In the genomic region with DNA sequence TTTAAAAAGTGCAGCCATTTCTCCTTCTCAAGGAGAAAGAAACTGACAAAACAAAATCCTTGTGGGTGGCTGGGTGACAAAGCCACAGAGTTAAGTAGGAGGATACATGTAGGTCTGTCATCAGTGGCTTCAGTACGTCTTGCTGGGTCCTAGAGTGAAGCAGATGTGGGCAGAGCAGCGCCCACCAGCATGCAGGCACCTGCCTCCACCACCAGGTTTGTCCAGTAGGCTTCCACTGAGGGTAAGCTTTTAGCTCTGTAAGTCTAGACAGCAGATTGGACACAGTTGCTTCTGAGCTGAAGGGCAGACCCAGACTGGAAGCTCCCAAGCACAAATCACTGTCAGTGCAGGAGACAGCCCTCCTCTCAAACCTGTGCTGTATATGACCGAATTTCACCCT, we compare ENCODE assay signal across 22 mouse cellular contexts. TPM values are rescaled to one million over a fixed set of nuclear protein-coding genes. Genes with fewer than 3 reads are reported as not detected.
DNase-seq lines count a peak whose midpoint lies in the region; ATAC-seq and TF ChIP-seq lines count a peak whose summit lies in the region.
"Had no signal": no experiment of that assay in that cellular context is flagged by ENCODE, and none has a peak within 500 bp of the region (broad histone marks: within the 10 kb centered on the region; RNA-seq: fewer than 3 reads in every experiment).

No protein-coding gene starts in this region.

- H3K27me3 ChIP-seq in hindbrain, postnatal 0 days (ENCODE audit: insufficient read depth, low read length), result no peaks in the 10 kb centered on the region
- no peaks in the 10 kb centered on the region for H3K27me3 ChIP-seq in hindbrain, embryonic 16.5 days (replicated peaks; ENCODE audit: control insufficient read depth, insufficient read depth, low read length)
- H3K27me3 ChIP-seq in lung, embryonic 14.5 days (ENCODE audit: insufficient read depth, low read length), result no peaks in the 10 kb centered on the region
- H3K27me3 ChIP-seq in cerebellum, adult 2 months (ENCODE audit: control insufficient read depth, insufficient read depth, low read length), result no peaks in the 10 kb centered on the region
- H3K27me3 ChIP-seq: heart, embryonic 12.5 days; hindbrain, embryonic 13.5 days; limb, embryonic 12.5 days; liver, embryonic 12.5 days; megakaryocyte, embryonic 14.5 days; neural tube, embryonic 12.5 days had no signal

- no peaks in the 10 kb centered on the region for H3K9me3 ChIP-seq in hindbrain, postnatal 0 days (ENCODE audit: low read length)
- H3K9me3 ChIP-seq in hindbrain, embryonic 16.5 days (ENCODE audit: control insufficient read depth, low read length), result no peaks in the 10 kb centered on the region
- H3K9me3 ChIP-seq in lung, embryonic 14.5 days (ENCODE audit: low read depth, low read length), result no peaks in the 10 kb centered on the region
- H3K9me3 ChIP-seq: heart, embryonic 12.5 days; hindbrain, embryonic 13.5 days; limb, embryonic 12.5 days; liver, embryonic 12.5 days; megakaryocyte, embryonic 14.5 days; neural tube, embryonic 12.5 days had no signal

- no peak overlapping the region for H3K4me2 ChIP-seq in hindbrain, postnatal 0 days (ENCODE audit: low read depth, low read length)
- no peak overlapping the region for H3K4me2 ChIP-seq in hindbrain, embryonic 16.5 days (ENCODE audit: low read length)
- H3K4me2 ChIP-seq in lung, embryonic 14.5 days, result no peak overlapping the region
- H3K4me2 ChIP-seq: heart, embryonic 12.5 days; hindbrain, embryonic 13.5 days; limb, embryonic 12.5 days; liver, embryonic 12.5 days; neural tube, embryonic 12.5 days had no signal

- TF ChIP-seq CTCF in hindbrain, postnatal 0 days (IDR thresholded peaks at IDR 0.05; ENCODE audit: low read depth), result peak; percentile 31
- TF ChIP-seq CTCF in lung, embryonic 14.5 days (IDR thresholded peaks at IDR 0.05; ENCODE audit: low read depth), result 0 out of 2 replicates have a peak, but pooled peaks have one; percentile 5
- TF ChIP-seq CTCF in lung, adult 2 months (IDR thresholded peaks at IDR 0.05; ENCODE audit: insufficient read depth, low read length), result no peak
- no peak for TF ChIP-seq CTCF in cerebellum, adult 2 months (IDR thresholded peaks at IDR 0.05; ENCODE audit: borderline replicate concordance, insufficient read depth, low read depth, low read length)

- peaks cover 6% of the 10 kb centered on the region; the same call in 1 of the 2 replicates for H3K36me3 ChIP-seq in hindbrain, postnatal 0 days (ENCODE audit: insufficient read depth, low read length)
- peaks cover 8% of the 10 kb centered on the region for H3K36me3 ChIP-seq in hindbrain, embryonic 16.5 days (ENCODE audit: control insufficient read depth, insufficient read depth, low read length)
- H3K36me3 ChIP-seq in lung, embryonic 14.5 days (ENCODE audit: insufficient read depth), result peaks cover 14% of the 10 kb centered on the region

- H3K27ac ChIP-seq in hindbrain, postnatal 0 days, result no peak overlapping the region
- no peak overlapping the region for H3K27ac ChIP-seq in hindbrain, embryonic 16.5 days (ENCODE audit: low read depth, low read length)
- H3K27ac ChIP-seq in lung, embryonic 14.5 days (ENCODE audit: low read depth), result no peak overlapping the region
- H3K27ac ChIP-seq in cerebellum, adult 2 months (ENCODE audit: insufficient read depth, low read length), result no peak overlapping the region
- H3K27ac ChIP-seq: hindbrain, embryonic 13.5 days; limb, embryonic 12.5 days; liver, embryonic 12.5 days; neural tube, embryonic 12.5 days had no signal

- no peak overlapping the region for H3K9ac ChIP-seq in hindbrain, postnatal 0 days (replicated peaks; ENCODE audit: low read length)
- no peak overlapping the region for H3K9ac ChIP-seq in hindbrain, embryonic 16.5 days (ENCODE audit: low read depth, low read length)
- H3K9ac ChIP-seq in lung, embryonic 14.5 days, result no peak overlapping the region
- H3K9ac ChIP-seq: forebrain, postnatal 0 days; heart, embryonic 12.5 days; hindbrain, embryonic 13.5 days; limb, embryonic 12.5 days; liver, embryonic 12.5 days; neural tube, embryonic 12.5 days had no signal

- H3K4me3 ChIP-seq in hindbrain, postnatal 0 days (ENCODE audit: low read length), result no peak overlapping the region
- H3K4me3 ChIP-seq in hindbrain, embryonic 16.5 days (ENCODE audit: low read length), result no peak overlapping the region
- H3K4me3 ChIP-seq in lung, embryonic 14.5 days (ENCODE audit: low read depth, low read length), result no peak overlapping the region
- no peak overlapping the region for H3K4me3 ChIP-seq in lung, adult 2 months (replicated peaks; ENCODE audit: extremely low read depth, low read depth, low read length)
- no peak overlapping the region for H3K4me3 ChIP-seq in cerebellum, adult 2 months (replicated peaks; ENCODE audit: insufficient read depth, low read depth, low read length)
- H3K4me3 ChIP-seq: heart, embryonic 12.5 days; hindbrain, embryonic 13.5 days; limb, embryonic 12.5 days; liver, embryonic 12.5 days; neural tube, embryonic 12.5 days had no signal

- ATAC-seq in hindbrain, postnatal 0 days, result peak; percentile 47; the same call in 1 of the 2 replicates
- no peak for ATAC-seq in hindbrain, embryonic 16.5 days
- no peak for ATAC-seq in lung, embryonic 14.5 days (ENCODE audit: insufficient read depth)
- peak; percentile 56; the same call in 1 of the 2 replicates for ATAC-seq in megakaryocyte progenitor cell, adult 5-6 weeks (replicated peaks; ENCODE audit: poor library complexity)
- ATAC-seq: forebrain, postnatal 0 days; liver, embryonic 12.5 days had no signal

- no peak for TF ChIP-seq POLR2A in lung, adult 2 months (IDR thresholded peaks at IDR 0.05; ENCODE audit: borderline replicate concordance, extremely low read depth, low read depth, low read length)
- TF ChIP-seq POLR2A in cerebellum, adult 2 months (IDR thresholded peaks at IDR 0.05; ENCODE audit: borderline replicate concordance, insufficient read depth, low read length), result no peak

- WGBS in hindbrain, postnatal 0 days, result 72% methylated on average over 3 of the region's 3 CpGs
- WGBS in hindbrain, embryonic 16.5 days, result 70% methylated on average over 3 of the region's 3 CpGs
- WGBS in lung, embryonic 14.5 days, result 60% methylated on average over 3 of the region's 3 CpGs
- WGBS in lung, adult 2 months, result 78% methylated on average over 3 of the region's 3 CpGs
- WGBS in cerebellum, adult 2 months, result 84% methylated on average over 3 of the region's 3 CpGs

- DNase-seq in hindbrain, postnatal 0 days (ENCODE audit: low spot score), result no peak
- DNase-seq in lung, embryonic 14.5 days, result no peak
- no peak for DNase-seq in lung, adult 2 months
- DNase-seq in ES-CJ7 (ENCODE audit: low read depth, low spot score), result peak; percentile 70
- DNase-seq in cerebellum, adult 2 months, result no peak
- DNase-seq in cerebellum, postnatal 36 days, result no peak
- DNase-seq: cerebellum, postnatal 10 days; forebrain, postnatal 0 days; heart, postnatal 14 days; kidney, adult 18-20 months; kidney, postnatal 25 days; layer of hippocampus, adult 9-11 months; lung, postnatal 10 days; spleen, adult 18-20 months had no signal

- no peaks in the 10 kb centered on the region for H3K4me1 ChIP-seq in hindbrain, postnatal 0 days (ENCODE audit: insufficient read depth, low read length)
- no peaks in the 10 kb centered on the region for H3K4me1 ChIP-seq in hindbrain, embryonic 16.5 days (ENCODE audit: control insufficient read depth, insufficient read depth, low read depth, low read length)
- no peaks in the 10 kb centered on the region for H3K4me1 ChIP-seq in lung, embryonic 14.5 days (ENCODE audit: insufficient read depth)
- no peaks in the 10 kb centered on the region for H3K4me1 ChIP-seq in lung, adult 2 months (ENCODE audit: control insufficient read depth, insufficient read depth, low read length)
- H3K4me1 ChIP-seq in cerebellum, adult 2 months (ENCODE audit: control insufficient read depth, insufficient read depth, low read length), result peaks cover 11% of the 10 kb centered on the region
- H3K4me1 ChIP-seq: limb, embryonic 12.5 days; liver, embryonic 12.5 days; neural tube, embryonic 12.5 days had no signal

RNA-seq across cellular contexts. Expression of a gene that starts 20.8 kb away (rescaled TPM):
- 86.2 and 99.4 TPM in 2 replicates for total RNA-seq in hindbrain, postnatal 0 days (2014; rRNA removed)
- polyA plus RNA-seq in hindbrain, postnatal 0 days (2015; fragmentation: Nextera tagmentation; extraction: Ambion mirVana), result 461 and 465 TPM in 2 replicates
- polyA plus RNA-seq in hindbrain, embryonic 16.5 days (2015; fragmentation: Nextera tagmentation; extraction: Ambion mirVana), result 422 and 469 TPM in 2 replicates
- 147 and 163 TPM in 2 replicates for polyA plus RNA-seq in lung, embryonic 14.5 days (2014; fragmentation: Nextera tagmentation; extraction: Ambion mirVana)
- 26.2 and 58.2 TPM in 2 replicates for polyA plus RNA-seq in lung, adult 2 months (2012; rRNA removed)
- total RNA-seq in megakaryocyte progenitor cell, adult 5-6 weeks (2015), result 42.9 and 52.3 TPM in 2 replicates
- 28.1 and 28.3 TPM in 2 replicates for total RNA-seq in megakaryocyte progenitor cell, adult 5-6 weeks (2017)
- 373 and 404 TPM in 2 replicates for polyA plus RNA-seq in cerebellum, adult 2 months (2012; rRNA removed)

RNA-seq across cellular contexts. Expression of a gene that starts 27.6 kb away (rescaled TPM):
- total RNA-seq in hindbrain, postnatal 0 days (2014; rRNA removed), result 15.5 and 16.7 TPM in 2 replicates
- 14.4 and 14.6 TPM in 2 replicates for polyA plus RNA-seq in hindbrain, postnatal 0 days (2015; fragmentation: Nextera tagmentation; extraction: Ambion mirVana)
- 19.5 and 21.3 TPM in 2 replicates for polyA plus RNA-seq in hindbrain, embryonic 16.5 days (2015; fragmentation: Nextera tagmentation; extraction: Ambion mirVana)
- polyA plus RNA-seq in lung, embryonic 14.5 days (2014; fragmentation: Nextera tagmentation; extraction: Ambion mirVana), result 18.7 and 18.9 TPM in 2 replicates
- polyA plus RNA-seq in lung, adult 2 months (2012; rRNA removed), result 8.0 and 8.2 TPM in 2 replicates
- 0.37 and 0.91 TPM in 2 replicates for total RNA-seq in megakaryocyte progenitor cell, adult 5-6 weeks (2015)
- total RNA-seq in megakaryocyte progenitor cell, adult 5-6 weeks (2017), result 0.68 and 0.79 TPM in 2 replicates
- polyA plus RNA-seq in cerebellum, adult 2 months (2012; rRNA removed), result 15.1 and 15.8 TPM in 2 replicates

RNA-seq across cellular contexts. Expression of a gene that starts 30.8 kb away (rescaled TPM):
- 3.8 and 4.5 TPM in 2 replicates for total RNA-seq in hindbrain, postnatal 0 days (2014; rRNA removed)
- polyA plus RNA-seq in hindbrain, postnatal 0 days (2015; fragmentation: Nextera tagmentation; extraction: Ambion mirVana), result 4.7 and 4.9 TPM in 2 replicates
- 6.9 and 7.5 TPM in 2 replicates for polyA plus RNA-seq in hindbrain, embryonic 16.5 days (2015; fragmentation: Nextera tagmentation; extraction: Ambion mirVana)
- polyA plus RNA-seq in lung, embryonic 14.5 days (2014; fragmentation: Nextera tagmentation; extraction: Ambion mirVana), result 8.7 and 9.8 TPM in 2 replicates
- polyA plus RNA-seq in lung, adult 2 months (2012; rRNA removed), result 2.5 and 2.7 TPM in 2 replicates
- 3.0 and 6.1 TPM in 2 replicates for total RNA-seq in megakaryocyte progenitor cell, adult 5-6 weeks (2015)
- 5.3 and 8.6 TPM in 2 replicates for total RNA-seq in megakaryocyte progenitor cell, adult 5-6 weeks (2017)
- polyA plus RNA-seq in cerebellum, adult 2 months (2012; rRNA removed), result 9.4 and 10.2 TPM in 2 replicates

RNA-seq across cellular contexts. Expression of a gene that starts 49.8 kb away (rescaled TPM):
- total RNA-seq in hindbrain, postnatal 0 days (2014; rRNA removed), result 106 and 107 TPM in 2 replicates
- polyA plus RNA-seq in hindbrain, postnatal 0 days (2015; fragmentation: Nextera tagmentation; extraction: Ambion mirVana), result 158 and 162 TPM in 2 replicates
- 173 and 178 TPM in 2 replicates for polyA plus RNA-seq in hindbrain, embryonic 16.5 days (2015; fragmentation: Nextera tagmentation; extraction: Ambion mirVana)
- polyA plus RNA-seq in lung, embryonic 14.5 days (2014; fragmentation: Nextera tagmentation; extraction: Ambion mirVana), result 227 and 229 TPM in 2 replicates
- 28.0 and 42.2 TPM in 2 replicates for polyA plus RNA-seq in lung, adult 2 months (2012; rRNA removed)
- 119 and 136 TPM in 2 replicates for total RNA-seq in megakaryocyte progenitor cell, adult 5-6 weeks (2015)
- 185 and 190 TPM in 2 replicates for total RNA-seq in megakaryocyte progenitor cell, adult 5-6 weeks (2017)
- 90.2 and 91.7 TPM in 2 replicates for polyA plus RNA-seq in cerebellum, adult 2 months (2012; rRNA removed)

RNA-seq across cellular contexts. Expression of a gene that starts 49.9 kb away (rescaled TPM):
- 48.8 and 51.1 TPM in 2 replicates for total RNA-seq in hindbrain, postnatal 0 days (2014; rRNA removed)
- polyA plus RNA-seq in hindbrain, postnatal 0 days (2015; fragmentation: Nextera tagmentation; extraction: Ambion mirVana), result 56.0 and 60.8 TPM in 2 replicates
- polyA plus RNA-seq in hindbrain, embryonic 16.5 days (2015; fragmentation: Nextera tagmentation; extraction: Ambion mirVana), result 66.8 and 71.9 TPM in 2 replicates
- 22.8 and 25.0 TPM in 2 replicates for polyA plus RNA-seq in lung, embryonic 14.5 days (2014; fragmentation: Nextera tagmentation; extraction: Ambion mirVana)
- polyA plus RNA-seq in lung, adult 2 months (2012; rRNA removed), result 10.4 TPM in 2 replicates
- total RNA-seq in megakaryocyte progenitor cell, adult 5-6 weeks (2015), result 11.5 and 12.9 TPM in 2 replicates
- total RNA-seq in megakaryocyte progenitor cell, adult 5-6 weeks (2017), result 13.4 and 15.5 TPM in 2 replicates
- 36.3 and 38.0 TPM in 2 replicates for polyA plus RNA-seq in cerebellum, adult 2 months (2012; rRNA removed)

Comparison
In these comparisons a context has a peak if more than half of its experiments do, and no peak if none do; other contexts are left out.
1. ATAC-seq: peak in hindbrain, postnatal 0 days (single experiment) and megakaryocyte progenitor cell, adult 5-6 weeks (single experiment); none in hindbrain, embryonic 16.5 days (single experiment) and lung, embryonic 14.5 days (single experiment).
2. CTCF ChIP-seq: peak in hindbrain, postnatal 0 days (single experiment) and lung, embryonic 14.5 days (single experiment); none in lung, adult 2 months (single experiment) and cerebellum, adult 2 months (single experiment).